Mouse (Mus musculus): ENCODE results near the gene Chaf1a. TPM values are rescaled to one million over a fixed set of nuclear protein-coding genes. Genes with fewer than 3 reads are reported as not detected.
A peak's percentile ranks its signal among the peaks of the same experiment; 100 is the strongest.

Chaf1a gene
- total and polyA plus RNA-seq, 2 experiments from 2014 or later, result 4.5 to 6.1 TPM

DNA sequence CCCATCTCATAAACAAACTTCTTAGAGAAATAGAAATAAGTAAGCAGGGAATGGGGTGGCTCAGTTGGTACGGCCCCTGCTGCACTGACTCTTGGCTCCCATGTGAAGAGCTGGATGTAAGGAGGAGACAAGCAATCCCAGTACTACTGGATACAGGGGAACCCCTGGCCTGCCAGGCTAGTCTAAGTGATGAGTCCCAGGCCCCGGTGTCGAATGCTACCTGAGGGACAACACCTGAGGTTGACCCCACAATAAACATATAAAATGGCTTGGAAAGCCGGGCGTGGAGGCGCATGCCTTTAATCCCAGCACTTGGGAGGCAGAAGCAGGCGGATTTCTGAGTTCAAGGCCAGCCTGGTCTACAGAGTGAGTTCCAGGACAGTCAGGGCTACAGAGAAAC, 8.8 kb upstream of the Chaf1a start:
- Histone ChIP-seq H3K27me3 (ENCODE audit: insufficient read depth, low read length) (no peaks in the 10 kb centered on the region), H3K27ac (peak overlapping the region; percentile 11; the same call in 1 of the 2 replicates), H3K4me3 (ENCODE audit: low read length) (no peak overlapping the region), H3K9ac (replicated peaks; ENCODE audit: low read length) (no peak overlapping the region), H3K4me2 (ENCODE audit: low read depth, low read length) (no peak overlapping the region), H3K36me3 (ENCODE audit: insufficient read depth, low read length) (peaks cover 6% of the 10 kb centered on the region; the same call in 1 of the 2 replicates), H3K4me1 (ENCODE audit: insufficient read depth, low read length) (peaks cover 9% of the 10 kb centered on the region; the same call in 1 of the 2 replicates), H3K9me3 (ENCODE audit: low read length) (no peaks in the 10 kb centered on the region)
- ATAC-seq, result no peak
- 94% methylated on average over 7 of the region's 7 CpGs for WGBS
- no peak for TF ChIP-seq CTCF (IDR thresholded peaks at IDR 0.05; ENCODE audit: low read depth)
- DNase-seq (ENCODE audit: low spot score), result no peak

GRCm38 (mm10) chr17:56032127-56032733, 8.0 kb upstream of the Chaf1a start:
- ATAC-seq (no peak), DNase-seq (ENCODE audit: low spot score) (no peak)
- peaks cover 6% of the 10 kb centered on the region; the same call in 1 of the 2 replicates for H3K36me3 ChIP-seq (ENCODE audit: insufficient read depth, low read length)
- no peak overlapping the region for H3K4me3 ChIP-seq (ENCODE audit: low read length)
- H3K9ac ChIP-seq (replicated peaks; ENCODE audit: low read length), result no peak overlapping the region
- H3K27ac ChIP-seq, result no peak overlapping the region
- WGBS, result 70% methylated on average over 6 of the region's 6 CpGs
- no peak overlapping the region for H3K4me2 ChIP-seq (ENCODE audit: low read depth, low read length)
- no peak for TF ChIP-seq CTCF (IDR thresholded peaks at IDR 0.05; ENCODE audit: low read depth)
- peaks cover 13% of the 10 kb centered on the region for H3K4me1 ChIP-seq (ENCODE audit: insufficient read depth, low read length)
- H3K27me3 ChIP-seq (ENCODE audit: insufficient read depth, low read length), result no peaks in the 10 kb centered on the region
- no peaks in the 10 kb centered on the region for H3K9me3 ChIP-seq (ENCODE audit: low read length)

GRCm38 (mm10) chr17:56032831-56033230, 7.4 kb upstream of the Chaf1a start:
- WGBS, result 72% methylated on average over 7 of the region's 7 CpGs
- peaks cover 6% of the 10 kb centered on the region; the same call in 1 of the 2 replicates for H3K36me3 ChIP-seq (ENCODE audit: insufficient read depth, low read length)
- no peak overlapping the region for H3K9ac ChIP-seq (replicated peaks; ENCODE audit: low read length)
- no peak overlapping the region for H3K4me2 ChIP-seq (ENCODE audit: low read depth, low read length)
- TF ChIP-seq CTCF (IDR thresholded peaks at IDR 0.05; ENCODE audit: low read depth), result no peak
- H3K27me3 ChIP-seq (ENCODE audit: insufficient read depth, low read length), result no peaks in the 10 kb centered on the region
- H3K4me1 ChIP-seq (ENCODE audit: insufficient read depth, low read length), result peaks cover 13% of the 10 kb centered on the region
- no peak for DNase-seq (ENCODE audit: low spot score)
- H3K27ac ChIP-seq, result no peak overlapping the region
- no peak for ATAC-seq
- no peaks in the 10 kb centered on the region for H3K9me3 ChIP-seq (ENCODE audit: low read length)
- H3K4me3 ChIP-seq (ENCODE audit: low read length), result no peak overlapping the region

GRCm38 (mm10) chr17:56034040-56034725, 6.1 kb upstream of the Chaf1a start:
- Histone ChIP-seq H3K4me3 (ENCODE audit: low read length) (no peak overlapping the region), H3K4me2 (ENCODE audit: low read depth, low read length) (no peak overlapping the region), H3K9ac (replicated peaks; ENCODE audit: low read length) (no peak overlapping the region), H3K27me3 (ENCODE audit: insufficient read depth, low read length) (no peaks in the 10 kb centered on the region), H3K4me1 (ENCODE audit: insufficient read depth, low read length) (peaks cover 13% of the 10 kb centered on the region), H3K36me3 (ENCODE audit: insufficient read depth, low read length) (peaks cover 6% of the 10 kb centered on the region; the same call in 1 of the 2 replicates), H3K9me3 (ENCODE audit: low read length) (no peaks in the 10 kb centered on the region), H3K27ac (no peak overlapping the region)
- ATAC-seq, result no peak
- no peak for DNase-seq (ENCODE audit: low spot score)
- TF ChIP-seq CTCF (IDR thresholded peaks at IDR 0.05; ENCODE audit: low read depth), result no peak
- whole genome bisulfite sequencing, result 84% methylated on average over 7 of the region's 7 CpGs

DNA sequence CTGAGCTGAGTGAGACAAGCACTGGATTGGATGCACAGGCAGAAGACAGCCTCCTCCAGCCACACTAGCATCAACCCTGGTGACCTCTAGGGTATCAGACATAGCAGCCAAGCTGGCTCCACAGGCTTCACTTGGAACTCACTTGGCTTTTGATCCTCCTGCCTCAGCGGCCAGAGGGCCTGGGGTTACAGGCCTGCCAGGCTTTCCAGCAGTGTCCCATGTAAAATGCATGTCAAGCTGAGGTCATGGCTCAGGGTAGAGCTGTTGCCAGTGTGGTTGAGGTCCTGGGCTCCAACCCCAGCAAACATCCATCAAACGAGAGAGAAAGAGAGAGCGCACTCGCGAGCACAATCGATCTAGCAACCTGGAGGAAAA, 5.5 kb upstream of the Chaf1a start:
- H3K9me3 ChIP-seq (ENCODE audit: low read length), result no peaks in the 10 kb centered on the region
- no peak for DNase-seq (ENCODE audit: low spot score)
- H3K4me2 ChIP-seq (ENCODE audit: low read depth, low read length), result peak overlapping the region; percentile 58; the same call in 1 of the 2 replicates
- no peak for ATAC-seq
- no peak overlapping the region for H3K4me3 ChIP-seq (ENCODE audit: low read length)
- no peak for TF ChIP-seq CTCF (IDR thresholded peaks at IDR 0.05; ENCODE audit: low read depth)
- 94% methylated on average over 6 of the region's 6 CpGs for WGBS
- H3K4me1 ChIP-seq (ENCODE audit: insufficient read depth, low read length), result peaks cover 13% of the 10 kb centered on the region
- peaks cover 6% of the 10 kb centered on the region; the same call in 1 of the 2 replicates for H3K36me3 ChIP-seq (ENCODE audit: insufficient read depth, low read length)
- no peaks in the 10 kb centered on the region for H3K27me3 ChIP-seq (ENCODE audit: insufficient read depth, low read length)
- no peak overlapping the region for H3K27ac ChIP-seq
- peak overlapping the region; percentile 92; the same call in 1 of the 2 replicates for H3K9ac ChIP-seq (replicated peaks; ENCODE audit: low read length)

DNA sequence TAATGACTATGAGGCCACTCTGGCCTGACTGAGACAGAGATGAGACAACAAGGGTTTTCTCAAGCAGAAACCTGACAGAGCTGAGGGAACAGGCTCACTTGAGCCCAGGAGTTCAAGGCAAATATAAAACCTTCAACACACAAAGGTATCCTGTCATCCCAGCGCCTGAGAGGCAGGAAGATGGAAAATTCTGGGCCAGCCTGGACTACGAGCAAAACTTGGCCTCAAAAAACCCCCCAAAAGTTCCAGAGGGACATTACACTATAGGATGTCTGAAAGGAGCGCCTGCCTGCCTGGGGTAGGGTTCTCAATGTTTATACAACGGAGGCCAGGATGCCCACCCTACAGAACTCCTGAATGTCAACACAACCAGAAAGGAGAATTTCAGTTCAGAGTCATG, 5.0 kb upstream of the Chaf1a start:
- 83% methylated on average over 4 of the region's 4 CpGs for WGBS
- ATAC-seq (no peak), DNase-seq (ENCODE audit: low spot score) (no peak)
- H3K4me2 ChIP-seq (ENCODE audit: low read depth, low read length), result peak overlapping the region; percentile 58
- no peak overlapping the region for H3K27ac ChIP-seq
- peaks cover 6% of the 10 kb centered on the region; the same call in 1 of the 2 replicates for H3K36me3 ChIP-seq (ENCODE audit: insufficient read depth, low read length)
- H3K9me3 ChIP-seq (ENCODE audit: low read length), result no peaks in the 10 kb centered on the region
- no peaks in the 10 kb centered on the region for H3K27me3 ChIP-seq (ENCODE audit: insufficient read depth, low read length)
- no peak for TF ChIP-seq CTCF (IDR thresholded peaks at IDR 0.05; ENCODE audit: low read depth)
- H3K4me1 ChIP-seq (ENCODE audit: insufficient read depth, low read length), result peaks cover 13% of the 10 kb centered on the region
- H3K4me3 ChIP-seq (ENCODE audit: low read length), result peak overlapping the region; percentile 91; the same call in 1 of the 2 replicates
- peak overlapping the region; percentile 92 for H3K9ac ChIP-seq (replicated peaks; ENCODE audit: low read length)

Data from hindbrain, postnatal 0 days (tissue).